Mouse (Mus musculus) adrenal gland, postnatal 10 days (tissue): ENCODE results near the gene Gm8104. TPM values are rescaled to one million over a fixed set of nuclear protein-coding genes. Genes with fewer than 3 reads are reported as not detected.
"Not testable (repeated sequence)": the region's sequence is repeated elsewhere in the genome, so short reads cannot be mapped to it uniquely, and the experiment has no call there.

ENCODE experiments used
- DNase-seq: peaks from one replicate; pipeline ENCODE4 v3.0.0; 2021; ENCODE audit warnings: mixed read lengths
- long read RNA-seq, 2 experiments: library from polyadenylated mRNA; stranded (forward); transcript quantifications; one replicate each; pipeline ENCODE4 v2.0.0; 2021
- total RNA-seq, 2 experiments: library from RNA; stranded (reverse); gene quantifications; 2 replicates each; pipeline ENCODE4 v1.2.3; 2021

Gene Gm8104
- not detected for total RNA-seq
- long read RNA-seq, experiment 1, result 0 reads
- long read RNA-seq, experiment 2, result 0 reads

DNA sequence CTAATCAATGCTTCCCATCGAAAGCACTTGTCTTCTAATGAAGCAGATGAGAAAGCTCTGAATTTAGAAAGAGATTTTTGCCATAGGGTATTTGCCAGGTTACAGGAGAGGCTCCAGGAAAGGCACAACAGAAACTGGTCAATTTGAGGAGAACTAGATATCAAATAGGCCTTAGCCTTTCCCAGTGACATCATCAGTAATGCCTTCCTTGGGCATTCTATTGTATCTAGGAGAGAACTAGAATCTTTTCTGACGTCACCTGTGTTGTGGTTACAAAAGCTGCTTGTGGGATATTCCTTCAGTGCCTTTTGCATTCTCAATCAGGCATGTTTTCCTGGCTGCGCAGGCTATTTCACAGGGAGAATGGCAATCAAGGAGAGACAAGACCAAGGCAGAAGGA lies at the start of gene Gm8104:
TSS of gene Gm8104 (plus strand) at position 301 of the 400 bp plus-strand sequence.
- not testable (repeated sequence) for DNase-seq

- DNase-seq, result not testable (repeated sequence)
These were observed 42.3 kb upstream of the Gm8104 start for GRCm38 (mm10) chr14:43058063-43058462.

GRCm38 (mm10) chr14:43060179-43060578 lies 40.2 kb upstream of the Gm8104 start:
- DNase-seq, result not testable (repeated sequence)

- not testable (repeated sequence) for DNase-seq
These were observed 23.9 kb upstream of the Gm8104 start, which contains the start of gene Gm8094 for GRCm38 (mm10) chr14:43076543-43076942. Gm8094 (minus strand) TSS chr14:43076643.

GRCm38 (mm10) chr14:43084936-43085730 lies 15.3 kb upstream of the Gm8104 start:
- not testable (repeated sequence) for DNase-seq

- DNase-seq, result not testable (repeated sequence)
These were observed 11.1 kb upstream of the Gm8104 start for GRCm38 (mm10) chr14:43089103-43089919.

DNA sequence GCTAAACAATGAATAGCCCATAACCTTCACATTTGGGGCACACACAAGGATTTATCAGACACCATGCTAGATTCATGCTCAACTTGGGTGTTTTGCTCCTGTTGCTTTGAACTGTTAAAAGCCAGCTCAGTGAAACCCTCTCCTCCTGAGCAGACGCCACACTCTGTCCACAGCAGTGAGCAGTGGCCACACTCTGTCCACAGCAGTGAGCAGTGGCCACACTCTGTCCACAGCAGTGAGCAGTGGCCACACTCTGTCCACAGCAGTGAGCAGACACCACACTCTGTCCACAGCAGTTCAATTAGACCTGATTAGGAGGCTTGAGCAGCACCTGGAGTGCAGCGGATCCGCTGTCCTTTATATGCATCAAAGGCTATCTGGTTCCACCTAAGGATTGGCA lies 19.3 kb downstream of the Gm8104 start:
- not testable (repeated sequence) for DNase-seq

GRCm38 (mm10) chr14:43126286-43126685 lies 25.9 kb downstream of the Gm8104 start:
- not testable (repeated sequence) for DNase-seq

Other genes with a start within 250 kb of the Gm8104 start
- not detected for gene Gm21977, start 247.1 kb upstream of the Gm8104 start, total RNA-seq
- gene Gm8082, start 107.0 kb upstream of the Gm8104 start, total RNA-seq, result not detected
- not detected for gene Gm10376, start 85.0 kb upstream of the Gm8104 start, total RNA-seq
- not detected for gene Gm8094, start 24.0 kb upstream of the Gm8104 start, total RNA-seq
- not detected for gene Gm7233, start 79.3 kb downstream of the Gm8104 start, total RNA-seq
- gene Gm8122, start 134.7 kb downstream of the Gm8104 start, total RNA-seq, result not detected
- under 1 TPM in 1 of 2 experiments, not detected in 1; 0.39 TPM for gene Gm8126, start 158.0 kb downstream of the Gm8104 start, total RNA-seq
- gene Gm9732, start 174.4 kb downstream of the Gm8104 start, total RNA-seq, result not detected
- gene Gm8127, start 193.2 kb downstream of the Gm8104 start, total RNA-seq, result not detected
- gene 1700001F09Rik, start 247.2 kb downstream of the Gm8104 start, total RNA-seq, result not detected